Mouse (Mus musculus) left cerebral cortex, adult 18-20 months (tissue): ENCODE measurements at regions not wholly inside any gene's neighbourhood (a gene's known extent, or its start where the extent isn't known, plus 50 kb on each side); places are given as distances from the start of the nearest gene placed in this dataset.

ENCODE experiments used
- DNase-seq, 2 experiments: peaks; one replicate each; pipeline ENCODE4 v3.0.0; 2021 to 2022; ENCODE audit warnings: low spot score in 2 of 2, mixed read lengths in 1 of 2

- DNase-seq = peak; percentile 34 to 70
These were observed 282.5 kb upstream of the Gjb5 start for GRCm38 (mm10) chr4:127640251-127641085.

DNA sequence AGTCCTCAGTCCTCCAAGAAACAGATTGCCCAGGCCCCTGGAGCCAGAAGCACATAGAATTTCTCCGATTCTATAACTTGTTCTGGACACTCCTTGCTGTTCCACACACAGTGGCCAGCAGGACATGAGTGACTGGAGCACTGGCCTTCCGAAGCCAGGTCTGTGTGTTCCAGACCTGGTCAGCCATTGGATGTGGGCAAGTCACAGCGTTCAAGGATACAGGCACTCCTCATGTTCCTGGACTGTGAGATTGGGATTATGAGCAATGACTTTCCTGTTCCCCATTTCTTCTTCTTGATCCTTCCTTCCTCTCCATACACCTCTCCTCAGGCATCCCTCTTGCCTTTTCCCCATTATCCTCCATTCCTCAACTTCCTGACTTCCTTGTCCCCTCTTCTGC, 281.8 kb upstream of the Gjb5 start:
- no peak for DNase-seq

GRCm38 (mm10) chr4:127636934-127637333, 279.0 kb upstream of the Gjb5 start:
- no peak for DNase-seq

DNA sequence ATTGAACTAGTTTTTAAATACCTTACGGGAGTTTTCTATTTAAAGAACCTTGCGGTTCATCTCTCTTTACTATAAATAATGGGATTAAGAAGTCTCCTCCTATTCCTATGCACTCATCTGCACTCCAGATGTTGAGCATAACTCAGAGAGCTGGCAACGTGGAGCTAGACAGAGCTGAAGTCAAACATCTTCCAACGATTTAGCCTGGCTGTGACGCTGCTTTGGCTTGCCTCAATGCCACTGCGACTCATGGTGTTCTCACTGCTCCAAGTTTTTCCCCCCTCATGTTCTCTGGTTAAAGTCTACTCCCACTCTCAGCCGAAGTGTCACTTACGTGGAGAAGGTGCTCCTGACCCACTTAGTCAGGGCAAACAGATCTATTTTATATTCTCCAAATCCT, 277.3 kb upstream of the Gjb5 start:
- DNase-seq = no peak

DNA sequence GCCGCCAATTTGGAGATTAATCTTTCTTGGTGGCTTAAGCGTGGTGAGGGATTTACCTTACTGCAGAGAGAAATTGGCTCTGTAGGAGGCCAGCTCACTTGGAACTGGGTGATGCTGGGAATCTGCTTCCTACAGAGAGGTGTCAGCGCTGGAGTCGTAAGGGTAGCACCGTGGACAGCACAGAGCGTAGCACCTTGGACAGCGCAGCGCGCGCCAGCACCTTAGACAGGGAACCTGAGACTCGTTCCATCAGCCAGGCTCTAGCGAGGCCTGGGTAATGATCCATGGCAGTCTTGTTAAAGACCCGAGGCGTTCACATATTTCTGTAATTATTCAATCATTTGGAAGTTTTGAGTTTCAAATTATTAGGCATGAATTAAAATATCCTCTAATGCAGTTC, 261.9 kb upstream of the Gjb5 start:
- DNase-seq = no peak

- DNase-seq = peak; percentile 17 to 64
These were observed 254.8 kb upstream of the Gjb5 start for GRCm38 (mm10) chr4:127612761-127613160.

DNA sequence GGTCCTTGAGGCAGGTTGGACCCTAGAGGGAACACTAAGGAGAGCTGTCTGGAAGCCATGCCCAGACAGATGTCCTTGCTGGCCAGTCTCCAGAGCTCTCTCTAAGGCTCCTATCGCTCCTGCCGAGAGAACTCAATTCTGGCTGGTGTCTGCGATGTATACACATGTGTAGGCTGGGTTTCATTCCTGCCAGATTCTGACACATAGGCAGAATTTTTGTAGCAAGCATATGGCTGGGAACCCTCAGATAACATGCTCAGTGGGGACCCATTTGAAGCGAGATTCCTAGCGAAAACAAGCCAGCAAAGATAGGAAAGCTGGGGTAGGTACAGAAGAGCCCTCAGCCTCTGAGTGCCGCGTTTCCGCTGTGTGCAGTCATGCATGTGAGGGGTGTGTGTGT, 242.9 kb upstream of the Gjb5 start:
- peak; percentile 76 to 81 for DNase-seq

DNA sequence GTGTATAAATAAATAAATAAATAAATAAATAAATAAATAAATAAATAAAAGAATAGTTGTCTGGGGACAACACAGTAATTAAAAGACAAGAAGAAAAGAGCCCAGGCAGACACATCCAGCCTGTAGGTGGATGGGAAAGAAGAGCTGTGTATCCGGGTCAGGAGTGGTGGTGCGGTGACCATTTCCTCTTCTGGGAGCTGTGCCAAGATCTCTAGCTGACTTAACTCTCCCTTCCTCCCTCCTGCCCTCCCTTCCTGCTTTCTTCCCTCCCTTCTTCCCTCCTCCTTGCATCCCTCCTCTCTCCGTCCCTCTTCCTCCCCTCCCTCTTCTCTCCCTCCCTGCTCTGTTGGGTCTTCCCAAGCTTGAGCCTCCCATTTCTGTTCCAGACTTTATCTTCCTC, 240.6 kb upstream of the Gjb5 start:
- no peak for DNase-seq

DNA sequence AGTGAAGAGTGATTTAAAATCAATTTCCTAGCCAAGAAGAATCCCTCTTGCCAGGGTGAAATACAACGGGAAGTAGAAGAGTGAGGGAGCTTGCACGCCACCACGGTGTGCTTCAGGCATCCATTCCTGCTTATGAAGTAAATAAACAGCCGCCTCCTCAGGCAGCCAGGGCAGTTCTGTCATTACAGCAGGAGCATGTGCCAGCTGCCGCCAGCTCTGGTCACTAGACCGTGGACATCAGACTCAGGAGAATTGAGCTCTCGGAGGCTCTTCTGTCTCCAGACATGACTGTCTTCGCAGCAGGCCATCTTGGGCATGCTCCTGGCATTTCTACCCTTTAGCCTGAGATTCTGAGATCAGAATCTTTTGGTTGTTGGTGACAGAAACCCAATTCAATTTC, 236.1 kb upstream of the Gjb5 start:
- DNase-seq = no peak

- DNase-seq = no peak
These were observed 233.6 kb upstream of the Gjb5 start for GRCm38 (mm10) chr4:127591540-127591939.

DNA sequence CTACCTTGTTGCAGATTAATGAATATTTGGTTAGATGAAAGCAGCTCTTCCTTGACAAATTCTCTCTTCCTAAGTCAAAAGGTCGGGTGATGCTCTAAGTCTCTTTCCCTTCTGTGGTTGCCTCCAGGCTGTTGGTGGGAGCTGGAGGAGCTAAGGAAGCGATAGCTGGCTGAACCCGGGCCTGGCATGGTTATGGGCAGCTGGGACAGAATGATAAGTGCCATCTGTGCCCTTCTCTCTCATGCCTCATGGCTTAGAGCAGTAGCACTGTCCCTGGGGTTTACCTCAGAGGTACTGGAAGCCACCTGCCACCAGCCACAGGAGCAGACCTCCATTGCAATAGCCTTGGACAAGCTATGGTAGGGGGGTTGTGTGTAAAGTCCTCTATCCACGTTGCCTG, 228.8 kb upstream of the Gjb5 start:
- DNase-seq = no peak

- DNase-seq = peak; percentile 30 to 41
These were observed 218.5 kb upstream of the Gjb5 start for GRCm38 (mm10) chr4:127576521-127576920.

DNA sequence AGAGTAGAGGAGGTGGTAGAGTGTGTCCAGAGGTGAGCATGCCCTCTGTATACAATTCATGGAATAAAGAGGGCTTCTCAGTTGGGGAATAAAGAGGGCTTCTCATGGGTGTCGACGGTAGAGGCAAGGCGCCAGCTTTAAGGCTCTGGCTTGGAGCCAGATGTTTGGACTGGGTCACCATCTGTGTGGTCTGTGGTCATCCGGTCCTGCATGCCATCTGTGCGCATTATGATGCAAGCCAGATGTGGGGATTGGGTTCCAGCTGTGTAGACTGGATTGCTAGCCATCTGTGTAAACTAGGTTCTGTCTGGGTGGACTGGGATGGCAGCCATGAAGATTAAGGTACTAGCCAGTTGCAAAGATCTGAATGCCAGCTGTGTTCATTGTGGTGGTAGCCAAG, 204.6 kb upstream of the Gjb5 start:
- DNase-seq = no peak

DNA sequence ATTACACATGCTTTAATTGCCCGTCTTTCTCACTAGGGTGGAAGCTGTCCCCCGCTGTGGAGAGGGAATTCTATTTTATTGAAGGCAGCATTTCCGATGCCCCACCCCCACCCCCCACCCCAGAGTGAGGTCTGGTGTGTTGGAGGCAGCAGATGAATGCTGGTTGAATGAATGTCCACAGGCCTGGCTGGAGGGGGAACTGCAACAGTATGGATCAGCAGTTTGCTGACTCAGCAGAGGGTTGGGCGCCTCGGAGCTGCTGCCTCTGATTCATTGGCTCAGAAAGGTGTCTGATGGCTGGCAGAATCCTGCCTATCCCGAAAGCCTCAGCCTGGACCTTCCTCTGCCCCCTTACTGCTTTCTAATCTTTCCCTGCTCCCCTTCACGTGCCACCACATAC, 200.6 kb upstream of the Gjb5 start:
- no peak for DNase-seq

DNA sequence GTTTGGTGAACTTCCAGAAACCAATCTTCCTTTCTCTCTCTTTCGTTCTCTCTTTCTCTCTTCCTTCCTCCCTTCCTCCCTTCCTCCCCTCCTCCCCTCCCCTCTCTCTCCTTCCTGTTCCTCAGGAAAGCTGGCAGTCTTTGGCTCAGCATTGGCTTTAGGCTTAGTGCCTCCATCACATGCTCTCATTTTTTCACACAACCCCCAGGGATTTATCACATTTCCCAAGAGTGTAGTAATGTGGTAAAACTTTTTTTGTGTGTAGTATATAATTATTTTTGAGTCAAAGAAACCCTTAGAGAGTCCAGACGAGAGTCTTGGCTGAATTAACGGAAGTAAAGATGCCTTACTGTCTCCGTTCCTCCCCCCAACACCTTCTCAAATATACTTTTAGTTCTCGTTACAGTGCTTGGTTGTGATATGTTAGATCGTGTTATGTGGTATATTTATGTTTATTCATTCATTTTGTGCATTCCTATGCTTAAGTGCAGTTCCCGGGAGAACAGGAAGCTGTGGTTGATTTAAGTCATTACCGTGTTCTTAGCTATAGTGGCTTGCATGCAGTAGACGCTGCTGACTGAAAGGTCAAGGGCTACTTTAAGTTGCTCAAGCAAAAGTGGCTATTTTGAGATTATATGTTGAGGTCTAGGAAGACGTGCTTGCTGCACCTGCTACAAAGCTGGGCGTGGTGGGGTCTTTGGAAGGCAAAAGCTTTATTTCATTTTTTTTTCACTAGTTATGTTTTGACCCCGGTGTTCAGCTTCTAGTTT, 194.7 kb upstream of the Gjb5 start:
- no peak for DNase-seq

GRCm38 (mm10) chr4:127549581-127549980, 191.6 kb upstream of the Gjb5 start:
- DNase-seq = no peak

DNA sequence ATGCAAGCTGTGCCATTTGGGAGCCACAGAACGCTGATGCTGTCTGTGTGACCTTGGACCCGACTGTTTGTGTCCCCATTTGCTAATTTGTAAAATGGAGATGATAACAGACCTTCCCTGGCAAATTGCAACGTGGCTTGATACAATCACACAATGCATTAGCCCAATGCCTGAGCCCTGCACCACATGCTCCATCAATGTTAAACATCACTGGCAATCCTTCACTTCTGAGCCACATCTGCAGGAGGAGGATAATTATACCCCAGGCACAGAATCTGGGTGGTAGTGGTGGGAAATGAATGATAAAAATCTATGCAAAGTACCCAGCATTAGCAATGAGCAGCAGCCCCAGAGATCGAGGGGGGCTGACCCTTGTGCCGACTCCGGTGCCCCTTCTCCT, 191.0 kb upstream of the Gjb5 start:
- DNase-seq = no peak

DNA sequence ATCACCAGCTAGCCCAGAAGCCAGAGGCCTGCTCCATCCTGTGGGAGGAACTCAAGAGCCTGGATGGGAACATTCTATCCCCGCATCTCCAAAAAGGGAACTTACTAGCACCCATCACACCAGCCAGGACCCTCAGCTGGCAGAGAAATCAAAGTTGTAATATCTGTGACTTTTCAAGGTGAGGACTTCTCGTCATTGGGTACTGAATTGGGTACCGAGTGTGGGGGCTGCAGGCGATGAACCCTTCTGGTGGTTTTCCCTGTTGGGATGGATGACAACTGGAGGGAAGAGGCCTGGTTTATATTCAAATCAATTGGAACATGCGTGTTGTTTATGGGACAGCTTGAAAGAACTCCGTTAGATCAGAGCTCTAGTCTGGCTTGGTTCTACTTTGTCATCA, 187.1 kb upstream of the Gjb5 start:
- no peak for DNase-seq

GRCm38 (mm10) chr4:127543276-127543675, 185.3 kb upstream of the Gjb5 start:
- DNase-seq = peak; percentile 40 to 51

- peak; percentile 40 to 43 for DNase-seq
These were observed 184.8 kb upstream of the Gjb5 start for GRCm38 (mm10) chr4:127542771-127543170.

DNA sequence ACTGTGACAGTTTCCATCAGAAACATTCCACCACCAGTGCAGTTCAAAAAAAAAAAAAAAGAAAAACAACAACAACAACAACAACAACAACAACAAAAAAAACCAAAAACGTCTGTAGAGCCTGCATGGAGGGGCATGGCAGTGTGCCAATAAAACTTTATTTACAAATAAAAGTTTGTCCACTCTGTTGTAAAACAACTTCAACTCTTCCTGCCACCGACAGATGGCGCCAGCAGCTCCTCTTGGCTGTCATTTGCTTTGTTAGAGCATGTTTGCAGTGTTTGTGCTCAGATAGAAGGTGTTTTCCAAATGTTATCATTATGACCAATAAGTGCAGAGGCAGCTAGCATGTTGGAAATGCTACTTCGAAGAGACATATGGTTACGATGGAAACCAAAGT, 179.0 kb upstream of the Gjb5 start:
- DNase-seq = no peak

- DNase-seq = no peak
These were observed 177.6 kb upstream of the Gjb5 start for GRCm38 (mm10) chr4:127535630-127536029.

DNA sequence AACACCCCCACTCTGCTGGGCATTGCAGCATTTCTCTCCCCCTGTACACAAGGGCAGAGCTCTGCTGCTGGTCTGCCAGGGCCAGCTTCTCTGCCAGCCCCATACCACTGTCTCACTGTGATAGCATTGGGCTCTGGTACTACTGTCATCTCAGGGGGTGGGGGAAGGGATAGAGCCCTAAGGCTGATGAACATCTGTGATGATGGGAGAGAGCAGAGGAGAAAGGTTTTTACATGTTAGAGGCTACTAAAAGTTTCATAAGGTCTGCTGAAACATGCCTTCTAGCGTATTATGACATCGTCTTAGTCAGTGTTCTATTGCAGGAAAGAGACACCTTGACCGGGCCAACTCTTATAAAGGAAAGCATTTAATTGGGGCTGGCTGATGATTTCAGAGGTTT, 176.4 kb upstream of the Gjb5 start:
- no peak for DNase-seq
